Mouse (Mus musculus) E14TG2a.4 (cell line): ENCODE measurements around the gene Srd5a3.

Source experiments
- H3K27me3 ChIP-seq: 2 replicates; pipeline ENCODE4 v1.6.1; 2014; ENCODE audit warnings: low read length, control low read depth; ENCODE audit not compliant: insufficient read depth
- H3K36me3 ChIP-seq: 2 replicates; pipeline ENCODE4 v1.6.1; 2014; ENCODE audit warnings: low read length, control low read depth; ENCODE audit not compliant: insufficient read depth
- H3K4me1 ChIP-seq: replicated peaks from 2 replicates; pipeline ENCODE4 v1.6.1; 2014; ENCODE audit warnings: low read depth, low read length, control low read depth
- H3K4me3 ChIP-seq: replicated peaks from 2 replicates; pipeline ENCODE4 v1.5.1; 2014; ENCODE audit warnings: mild to moderate bottlenecking, low read length
- H3K9me3 ChIP-seq: 2 replicates; pipeline ENCODE4 v1.6.1; 2014; ENCODE audit warnings: low read length, control low read depth
- CTCF ChIP-seq: conservative IDR thresholded peaks from 2 replicates; pipeline ENCODE4 v1.5.1; 2014; ENCODE audit warnings: low read length
- NANOG ChIP-seq: IDR thresholded peaks from 2 replicates; pipeline ENCODE4 v1.6.1; 2014; ENCODE audit warnings: borderline replicate concordance, low read length, mixed read lengths
- POU5F1 ChIP-seq: IDR thresholded peaks from 2 replicates; pipeline ENCODE4 v1.6.1; 2014; ENCODE audit warnings: low read length, borderline replicate concordance

Gene Srd5a3

DNA sequence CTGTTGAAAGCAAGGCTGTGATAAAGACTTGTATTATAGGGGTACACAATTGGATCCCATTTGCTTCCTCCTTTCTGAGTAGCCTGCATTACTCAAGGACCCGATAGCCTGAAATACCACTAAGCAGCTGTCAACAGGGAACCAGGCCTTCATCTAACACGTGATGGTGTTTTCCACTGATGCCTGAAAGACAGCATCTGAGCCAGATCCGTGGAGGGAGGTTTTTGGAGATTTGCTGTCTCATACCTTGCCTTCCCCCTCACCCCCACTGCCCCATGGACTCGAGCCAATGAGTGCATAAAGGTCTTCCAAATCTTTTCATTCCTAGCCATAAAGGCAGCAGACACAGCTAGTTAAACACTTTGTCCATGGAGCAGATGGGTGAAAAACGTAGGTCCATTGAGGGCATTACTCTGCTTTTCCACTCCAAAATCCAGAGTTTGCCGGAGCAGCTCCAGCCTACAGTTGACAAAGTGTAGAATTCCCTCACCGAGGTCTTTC lies 850 bp upstream of the Srd5a3 start:
- peak overlapping the region; percentile 87 for H3K4me3 ChIP-seq
- no peaks in the 10 kb centered on the region for H3K27me3 ChIP-seq
- no peaks in the 10 kb centered on the region for H3K36me3 ChIP-seq
- TF ChIP-seq NANOG (no peak), CTCF (no peak), POU5F1 (no peak)
- peaks cover 48% of the 10 kb centered on the region for H3K4me1 ChIP-seq
- H3K9me3 ChIP-seq, result peaks cover 14% of the 10 kb centered on the region

DNA sequence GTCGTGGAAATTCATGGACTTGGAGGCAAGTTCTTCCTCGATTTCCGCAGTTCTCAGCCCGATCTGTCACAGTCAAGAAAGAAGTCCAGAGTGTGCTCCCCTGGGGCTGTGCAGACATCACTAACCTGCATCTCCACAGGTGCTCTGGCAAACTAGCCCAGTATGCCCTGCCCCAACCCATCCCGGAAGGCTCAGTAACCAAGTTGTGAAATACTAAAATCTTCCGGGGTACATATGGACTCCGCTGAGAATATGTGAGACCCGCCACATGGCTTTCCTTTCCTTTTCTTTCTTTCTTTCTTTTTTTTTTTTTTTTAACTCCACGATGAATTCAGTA lies 627 bp downstream of the Srd5a3 start:
- Histone ChIP-seq H3K27me3 (no peaks in the 10 kb centered on the region), H3K4me3 (peak overlapping the region; percentile 87), H3K36me3 (no peaks in the 10 kb centered on the region), H3K9me3 (peaks cover 14% of the 10 kb centered on the region), H3K4me1 (peaks cover 48% of the 10 kb centered on the region)
- TF ChIP-seq CTCF, result no peak
- TF ChIP-seq NANOG, result no peak
- no peak for TF ChIP-seq POU5F1

DNA sequence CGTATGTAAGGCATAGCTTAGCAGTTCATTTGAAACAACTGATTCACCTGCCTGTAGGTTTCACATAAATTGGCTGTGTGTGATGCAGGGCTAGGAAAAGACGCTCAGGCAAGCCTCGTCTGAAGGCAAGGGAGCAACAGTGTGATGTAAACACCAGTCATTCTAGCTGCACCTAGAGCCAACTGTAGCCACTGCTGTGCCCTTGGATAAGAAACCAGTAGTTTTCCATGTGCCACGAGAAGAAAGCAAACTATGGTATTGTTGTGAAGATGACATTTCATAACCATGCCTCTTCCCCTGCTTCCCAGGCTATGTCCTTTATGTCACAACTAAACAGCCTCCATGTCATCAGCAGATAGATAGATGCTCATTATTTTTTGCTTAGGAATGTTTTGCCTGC lies 3.3 kb downstream of the Srd5a3 start:
- no peaks in the 10 kb centered on the region for H3K27me3 ChIP-seq
- H3K36me3 ChIP-seq, result no peaks in the 10 kb centered on the region
- TF ChIP-seq CTCF (no peak), POU5F1 (no peak), NANOG (no peak)
- H3K9me3 ChIP-seq, result no peaks in the 10 kb centered on the region
- no peak overlapping the region for H3K4me3 ChIP-seq
- peaks cover 56% of the 10 kb centered on the region for H3K4me1 ChIP-seq

DNA sequence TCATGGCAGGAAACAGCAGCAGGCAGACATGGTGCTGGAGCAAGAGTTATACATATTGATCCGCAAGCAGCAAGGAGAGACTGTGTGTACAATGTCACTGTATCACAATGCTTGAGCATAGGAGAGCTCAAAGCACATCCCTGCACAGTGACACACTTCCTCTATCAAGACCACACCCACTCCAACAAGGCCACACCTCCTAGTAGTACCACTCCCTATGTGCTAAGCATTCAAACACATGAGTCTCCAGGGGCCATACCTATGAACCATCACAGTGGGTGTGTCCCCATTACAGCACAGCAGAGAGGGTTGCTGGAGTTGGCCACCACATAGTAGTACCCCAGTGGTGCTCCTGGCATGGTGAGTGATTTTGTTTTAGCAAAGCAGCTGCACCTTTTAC lies 6.3 kb downstream of the Srd5a3 start:
- no peak for TF ChIP-seq CTCF
- Histone ChIP-seq H3K36me3 (peaks cover 11% of the 10 kb centered on the region), H3K4me1 (peaks cover 46% of the 10 kb centered on the region), H3K27me3 (no peaks in the 10 kb centered on the region), H3K9me3 (peaks cover 4% of the 10 kb centered on the region; the same call in 1 of the 2 replicates), H3K4me3 (no peak overlapping the region)

DNA sequence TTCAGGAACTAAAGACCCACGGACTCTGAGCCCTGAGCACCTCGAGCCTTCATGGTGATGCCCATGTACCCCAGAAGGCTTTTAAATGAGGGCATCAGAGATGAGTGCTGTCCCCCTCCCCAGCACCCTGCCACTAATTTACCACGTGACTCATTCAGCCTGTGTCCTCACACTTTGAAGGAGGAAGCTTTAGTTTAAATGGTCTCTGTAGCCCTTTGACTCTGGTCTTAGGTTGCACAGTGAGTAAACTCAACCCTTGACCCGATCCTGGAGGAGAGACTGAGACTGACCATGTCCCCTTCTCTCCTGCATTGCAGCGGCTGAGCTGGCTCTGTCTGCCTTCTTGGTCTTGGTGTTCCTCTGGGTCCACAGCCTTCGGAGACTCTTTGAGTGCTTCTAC lies 9.4 kb downstream of the Srd5a3 start:
- peaks cover 21% of the 10 kb centered on the region for H3K36me3 ChIP-seq
- H3K4me3 ChIP-seq, result no peak overlapping the region
- no peaks in the 10 kb centered on the region for H3K27me3 ChIP-seq
- H3K9me3 ChIP-seq, result peaks cover 4% of the 10 kb centered on the region; the same call in 1 of the 2 replicates
- peaks cover 33% of the 10 kb centered on the region for H3K4me1 ChIP-seq
- TF ChIP-seq CTCF (no peak), POU5F1 (no peak), NANOG (no peak)

- no peaks in the 10 kb centered on the region for H3K27me3 ChIP-seq
- H3K4me1 ChIP-seq, result peaks cover 10% of the 10 kb centered on the region
- H3K4me3 ChIP-seq, result no peak overlapping the region
- H3K36me3 ChIP-seq, result peaks cover 38% of the 10 kb centered on the region
- peaks cover 4% of the 10 kb centered on the region; the same call in 1 of the 2 replicates for H3K9me3 ChIP-seq
- TF ChIP-seq CTCF (no peak), POU5F1 (no peak), NANOG (no peak)
These were observed 12.9 kb downstream of the Srd5a3 start for GRCm38 (mm10) chr5:76152956-76153355.

- H3K9me3 ChIP-seq, result peaks cover 4% of the 10 kb centered on the region; the same call in 1 of the 2 replicates
- H3K4me3 ChIP-seq, result no peak overlapping the region
- peaks cover 10% of the 10 kb centered on the region for H3K4me1 ChIP-seq
- peaks cover 38% of the 10 kb centered on the region for H3K36me3 ChIP-seq
- H3K27me3 ChIP-seq, result no peaks in the 10 kb centered on the region
- TF ChIP-seq NANOG (no peak), CTCF (no peak), POU5F1 (no peak)
These were observed 13.4 kb downstream of the Srd5a3 start for GRCm38 (mm10) chr5:76153430-76153829.

- peaks cover 4% of the 10 kb centered on the region; the same call in 1 of the 2 replicates for H3K9me3 ChIP-seq
- TF ChIP-seq CTCF (no peak), NANOG (no peak), POU5F1 (no peak)
- H3K4me1 ChIP-seq, result peaks cover 6% of the 10 kb centered on the region
- H3K4me3 ChIP-seq, result no peak overlapping the region
- H3K27me3 ChIP-seq, result no peaks in the 10 kb centered on the region
- peaks cover 34% of the 10 kb centered on the region for H3K36me3 ChIP-seq
These were observed 14.5 kb downstream of the Srd5a3 start for GRCm38 (mm10) chr5:76154434-76155165.

DNA sequence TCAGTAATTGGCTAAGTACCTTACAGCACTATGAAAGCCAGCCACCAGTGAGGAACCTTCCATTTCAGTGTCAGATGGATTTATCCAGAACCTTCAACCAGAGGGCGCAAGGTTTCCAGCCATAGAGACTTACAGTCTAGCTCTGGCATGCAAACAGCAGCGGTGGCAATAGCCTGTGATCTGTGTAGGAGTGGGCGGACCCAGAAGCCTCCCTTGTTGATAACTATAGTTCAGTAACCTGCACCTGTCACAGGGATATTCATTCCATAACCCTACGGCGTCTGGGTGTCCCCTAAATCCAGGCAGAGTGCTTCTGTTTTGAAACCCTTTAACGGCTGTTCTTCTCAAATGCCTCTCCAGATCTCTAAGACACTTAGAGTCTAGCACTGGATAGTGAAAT lies 19.5 kb downstream of the Srd5a3 start:
- no peak overlapping the region for H3K4me3 ChIP-seq
- H3K27me3 ChIP-seq, result no peaks in the 10 kb centered on the region
- TF ChIP-seq POU5F1 (no peak), NANOG (no peak), CTCF (no peak)
- no peaks in the 10 kb centered on the region for H3K9me3 ChIP-seq
- peaks cover 16% of the 10 kb centered on the region for H3K36me3 ChIP-seq
- no peaks in the 10 kb centered on the region for H3K4me1 ChIP-seq
